Mouse (Mus musculus): ENCODE results near the gene Maml3. TPM values are rescaled to one million over a fixed set of nuclear protein-coding genes. Genes with fewer than 3 reads are reported as not detected.

The Maml3 gene
- total and polyA plus RNA-seq, 3 experiments, result 0.81 to 1.8 (median 0.98) TPM

DNA sequence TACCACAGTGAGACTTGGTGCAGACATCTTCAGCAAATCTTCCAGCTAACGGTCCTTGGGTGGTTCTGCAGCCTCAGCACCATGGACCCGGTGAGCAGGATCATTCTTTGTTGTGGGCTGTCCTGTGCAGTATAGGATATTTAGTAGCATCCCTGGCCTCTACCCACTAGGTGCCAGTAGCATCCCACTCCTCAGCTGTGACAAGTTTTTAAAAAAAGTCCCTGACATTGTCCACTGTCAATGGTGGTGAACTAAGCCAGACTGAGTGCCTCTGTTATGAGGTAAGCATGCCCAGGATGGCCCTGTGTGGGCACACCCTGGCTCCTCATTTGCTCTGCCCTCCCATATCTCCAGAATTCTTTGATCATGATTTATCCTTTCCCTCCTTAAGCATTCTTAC lies 453.7 kb downstream of the Maml3 start:
- peak; percentile 39 for TF ChIP-seq SMC3 (IDR thresholded peaks at IDR 0.05; ENCODE audit: low read depth, low read length)
- no peak for TF ChIP-seq NELFE (IDR thresholded peaks at IDR 0.05; ENCODE audit: low read depth, low read length)
- TF ChIP-seq CHD2 (IDR thresholded peaks at IDR 0.05; ENCODE audit: low read length), result no peak
- no peak for TF ChIP-seq HCFC1 (IDR thresholded peaks at IDR 0.05; ENCODE audit: low read depth, low read length)
- no peak for TF ChIP-seq ZMIZ1 (IDR thresholded peaks at IDR 0.05; ENCODE audit: low read depth, low read length)
- TF ChIP-seq CHD1 (IDR thresholded peaks at IDR 0.05; ENCODE audit: low read depth, low read length), result no peak
- TF ChIP-seq E2F4 (IDR thresholded peaks at IDR 0.05; ENCODE audit: insufficient replicate concordance, low read depth, low read length), result no peak
- TF ChIP-seq RAD21 (IDR thresholded peaks at IDR 0.05; ENCODE audit: low read depth, low read length), result peak; percentile 61
- no peak for TF ChIP-seq ZC3H11A (IDR thresholded peaks at IDR 0.05; ENCODE audit: low read depth, low read length)
- TF ChIP-seq KAT2A (IDR thresholded peaks at IDR 0.05; ENCODE audit: insufficient replicate concordance, low read length), result no peak
- peak; percentile 8 to 52; a peak in 2 of 4 replicates for TF ChIP-seq CTCF (conservative IDR thresholded peaks at IDR 0.05 in 1 of 2, IDR thresholded peaks at IDR 0.05 in 1 of 2; ENCODE audit: low read depth in 2 of 2, low read length in 2 of 2)
- TF ChIP-seq POLR2A (IDR thresholded peaks at IDR 0.05; ENCODE audit: low read depth, low read length), result no peak
- TF ChIP-seq ZNF384 (IDR thresholded peaks at IDR 0.05; ENCODE audit: low read depth, low read length), result peak; percentile 69
- TF ChIP-seq MAZ (IDR thresholded peaks at IDR 0.05; ENCODE audit: low read depth, low read length), result no peak
- dilution Hi-C loops (cut with MboI; ENCODE audit: extremely low pct_ligation_motif_present, extremely low pct_unique_long_range_greater_than_20kb, low sequenced_read_pairs) (no loop called here), in situ Hi-C loops (cut with MboI; ENCODE audit: low pct_ligation_motif_present, low pct_unique_long_range_greater_than_20kb, low sequenced_read_pairs) (no loop called here)
- H3K4me1 ChIP-seq (ENCODE audit: control insufficient read depth in 1 of 2, insufficient read depth in 2 of 2), result peaks cover 31 to 63% of the 10 kb centered on the region in 2 experiments
- H3K36me3 ChIP-seq (replicated peaks in 1 of 2; ENCODE audit: control insufficient read depth in 1 of 2, insufficient read depth in 1 of 2, low read length in 1 of 2), result no peaks in the 10 kb centered on the region
- no peaks in the 10 kb centered on the region for H3K27me3 ChIP-seq (replicated peaks)
- H3K79me2 ChIP-seq (replicated peaks; ENCODE audit: control insufficient read depth, extremely low read depth, insufficient read depth, poor library complexity, severe bottlenecking), result no peaks in the 10 kb centered on the region
- no peak overlapping the region for H3K4me3 ChIP-seq (replicated peaks in 1 of 3; ENCODE audit: low read depth in 2 of 3, low read length in 2 of 3, poor library complexity in 1 of 3)
- H3K9me3 ChIP-seq (replicated peaks; ENCODE audit: low read length), result no peaks in the 10 kb centered on the region
- H3K9ac ChIP-seq (ENCODE audit: insufficient read depth, low read depth), result no peak overlapping the region
- no peak for DNase-seq (ENCODE audit: extremely low read depth)
- H3K27ac ChIP-seq (ENCODE audit: insufficient read depth, low read depth), result no peak overlapping the region
- no peak overlapping the region for H3K4me2 ChIP-seq (ENCODE audit: insufficient read depth, low read depth, poor library complexity, severe bottlenecking)

DNA sequence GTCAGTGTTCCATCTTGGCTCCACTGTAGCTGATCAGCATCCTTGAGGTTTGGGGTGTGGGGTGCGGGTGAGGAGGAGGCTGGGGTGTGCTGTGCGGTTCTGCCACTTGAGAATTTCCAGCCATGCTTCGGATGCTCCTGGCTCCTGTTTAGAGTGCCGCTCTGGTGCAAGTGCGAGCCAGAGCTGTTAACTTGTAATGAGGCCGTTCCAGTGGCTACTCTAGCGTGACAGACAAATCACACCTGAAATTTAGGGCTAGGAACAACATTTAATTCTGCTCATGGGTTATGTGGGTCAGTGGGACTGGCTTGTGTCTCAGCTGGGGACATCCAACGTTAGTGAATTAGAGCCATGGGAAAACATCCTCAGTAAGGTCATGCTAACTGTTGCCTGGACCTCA lies 454.9 kb downstream of the Maml3 start:
- no peak for DNase-seq (ENCODE audit: extremely low read depth)
- Histone ChIP-seq H3K27me3 (replicated peaks) (no peaks in the 10 kb centered on the region), H3K4me2 (ENCODE audit: insufficient read depth, low read depth, poor library complexity, severe bottlenecking) (no peak overlapping the region), H3K36me3 (replicated peaks in 1 of 2; ENCODE audit: control insufficient read depth in 1 of 2, insufficient read depth in 1 of 2, low read length in 1 of 2) (no peaks in the 10 kb centered on the region), H3K79me2 (replicated peaks; ENCODE audit: control insufficient read depth, extremely low read depth, insufficient read depth, poor library complexity, severe bottlenecking) (no peaks in the 10 kb centered on the region), H3K27ac (ENCODE audit: insufficient read depth, low read depth) (no peak overlapping the region), H3K4me1 (ENCODE audit: control insufficient read depth in 1 of 2, insufficient read depth in 2 of 2) (peaks cover 31 to 64% of the 10 kb centered on the region in 2 experiments), H3K9ac (ENCODE audit: insufficient read depth, low read depth) (no peak overlapping the region), H3K4me3 (replicated peaks in 1 of 3; ENCODE audit: low read depth in 2 of 3, low read length in 2 of 3, poor library complexity in 1 of 3) (no peak overlapping the region), H3K9me3 (replicated peaks; ENCODE audit: low read length) (no peaks in the 10 kb centered on the region)
- in situ Hi-C loops (cut with MboI; ENCODE audit: low pct_ligation_motif_present, low pct_unique_long_range_greater_than_20kb, low sequenced_read_pairs) (loop anchor here (5.0 to 10.0 kb wide), 2 partner anchors 58 to 165 kb away; partner anchors contain the start of gene Rab33b), dilution Hi-C loops (cut with MboI; ENCODE audit: extremely low pct_ligation_motif_present, extremely low pct_unique_long_range_greater_than_20kb, low sequenced_read_pairs) (no loop called here)
- TF ChIP-seq CTCF (conservative IDR thresholded peaks at IDR 0.05 in 1 of 2, IDR thresholded peaks at IDR 0.05 in 1 of 2; ENCODE audit: low read depth in 2 of 2, low read length in 2 of 2) (no peak), TBP (conservative IDR thresholded peaks at IDR 0.05; ENCODE audit: low read depth, low read length) (no peak), EP300 (IDR thresholded peaks at IDR 0.05; ENCODE audit: low read length) (no peak), E2F4 (IDR thresholded peaks at IDR 0.05; ENCODE audit: insufficient replicate concordance, low read depth, low read length) (no peak), TCF12 (IDR thresholded peaks at IDR 0.05; ENCODE audit: low read depth, low read length) (no peak)

All from CH12.LX (cell line).